Mouse (Mus musculus): ENCODE results near the gene Pla2r1.

DNA sequence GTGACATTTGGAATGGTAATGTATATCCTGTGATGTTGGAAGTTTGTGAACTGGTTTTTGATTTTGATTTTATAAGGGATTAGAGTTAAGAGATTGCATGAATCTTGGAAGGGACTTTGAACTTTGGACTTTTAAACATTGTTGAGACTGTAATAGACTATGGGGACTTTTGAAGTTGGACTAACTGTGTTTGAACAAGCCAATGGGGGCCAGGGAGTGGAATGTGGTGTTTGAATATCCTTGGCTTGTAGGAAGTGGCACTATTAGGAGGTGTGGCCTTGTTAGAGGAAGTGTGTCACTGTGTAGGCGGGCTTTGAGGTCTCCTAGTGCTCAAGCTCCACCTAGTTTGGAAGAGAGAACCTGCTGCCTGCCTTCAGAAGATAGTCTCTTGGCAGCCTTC lies 42.4 kb downstream of the Pla2r1 start:
- TF ChIP-seq CTCF (IDR thresholded peaks at IDR 0.05; ENCODE audit: low read depth, low read length) = no peak
- no peak for TF ChIP-seq POLR2A (IDR thresholded peaks at IDR 0.05; ENCODE audit: insufficient read depth, low read length)
- no peak for TF ChIP-seq EP300 (IDR thresholded peaks at IDR 0.05; ENCODE audit: insufficient read depth, low read depth, low read length)
